Mouse (Mus musculus) ES-E14 (cell line): Measurements from ENCODE around the gene Far2. TPM values are rescaled to one million over a fixed set of nuclear protein-coding genes. Genes with fewer than 3 reads are reported as not detected.

ENCODE experiments used
- DNase-seq: peaks from one replicate; pipeline ENCODE4 v3.0.0-alpha.2; 2013; ENCODE audit warnings: low read depth, low spot score
- H3K27ac ChIP-seq: 2 replicates; pipeline ENCODE4 v1.5.1; 2012; ENCODE audit warnings: low read depth, mild to moderate bottlenecking, low read length, moderate library complexity, mixed read lengths; ENCODE audit not compliant: poor library complexity, insufficient read depth, severe bottlenecking
- H3K36me3 ChIP-seq: 2 replicates; pipeline ENCODE4 v1.6.1; 2012; ENCODE audit warnings: mild to moderate bottlenecking, low read length, moderate library complexity, mixed read lengths; ENCODE audit not compliant: control insufficient read depth, poor library complexity, insufficient read depth, severe bottlenecking
- H3K4me1 ChIP-seq, 2 experiments: fragments of 150-350 bp in 1 of 2; sonication (generic) in 1 of 2; 2 replicates each; pipeline ENCODE4 v1.6.1; 2012; ENCODE audit warnings: low read length in 2 of 2, mild to moderate bottlenecking in 1 of 2, mixed read lengths in 1 of 2; ENCODE audit not compliant: control insufficient read depth in 2 of 2, insufficient read depth in 2 of 2, poor library complexity in 1 of 2
- H3K4me3 ChIP-seq, 2 experiments: fragments of 150-350 bp in 1 of 2; sonication (generic) in 1 of 2; 2 replicates each; pipeline ENCODE4 v1.5.1; 2012; ENCODE audit warnings: low read length in 2 of 2, low read depth in 1 of 2, mild to moderate bottlenecking in 1 of 2, mixed read lengths in 1 of 2; ENCODE audit not compliant: insufficient read depth in 1 of 2, poor library complexity in 1 of 2, severe bottlenecking in 1 of 2
- H3K9ac ChIP-seq: 2 replicates; pipeline ENCODE4 v1.6.1; 2012; ENCODE audit warnings: low read depth, mild to moderate bottlenecking, low read length, mixed read lengths; ENCODE audit not compliant: poor library complexity, insufficient read depth, severe bottlenecking
- H3K9me3 ChIP-seq: fragments of 150-350 bp; sonication (generic); 2 replicates; pipeline ENCODE4 v1.6.1; 2012; ENCODE audit warnings: low read depth, mild to moderate bottlenecking, low read length; ENCODE audit not compliant: control insufficient read depth, insufficient read depth
- CHD2 ChIP-seq: IDR thresholded peaks from 2 replicates; pipeline ENCODE4 v1.6.1; 2014; ENCODE audit warnings: mild to moderate bottlenecking, low read depth, low read length, inconsistent platforms
- HCFC1 ChIP-seq: IDR thresholded peaks from 2 replicates; pipeline ENCODE4 v1.6.1; 2012; ENCODE audit warnings: low read length, inconsistent platforms, borderline replicate concordance; ENCODE audit not compliant: insufficient read depth
- MAFK ChIP-seq: IDR thresholded peaks from 2 replicates; pipeline ENCODE4 v1.6.1; 2014; ENCODE audit warnings: mild to moderate bottlenecking, low read depth, low read length, inconsistent platforms; ENCODE audit not compliant: insufficient read depth
- ZC3H11A ChIP-seq: IDR thresholded peaks from 2 replicates; pipeline ENCODE4 v1.6.1; 2012; ENCODE audit warnings: low read depth, mild to moderate bottlenecking, inconsistent platforms, low read length, borderline replicate concordance
- ZNF384 ChIP-seq: IDR thresholded peaks from 2 replicates; pipeline ENCODE4 v1.6.1; 2012; ENCODE audit warnings: low read depth, low read length, inconsistent platforms
- in situ Hi-C, 2 experiments: fragments of 600-800 bp; cut with MboI; formaldehyde crosslinking; loops; one replicate each; pipeline ENCODE4 v1.15.1; 2025; ENCODE audit warnings: low sequenced_read_pairs in 2 of 2, inconsistent platforms in 1 of 2; ENCODE audit not compliant: unreplicated experiment in 2 of 2
- total RNA-seq: library from RNA; depleted of rRNA; stranded (reverse); fragments of 300-350 nt; gene quantifications from 2 replicates; pipeline ENCODE4 v1.2.3, GENCODE M21; 2012

The Far2 gene
- total RNA-seq, 1 experiment = 1.5 TPM

GRCm38 (mm10) chr6:148102434-148102833 is 55.4 kb downstream of the Far2 start:
- no peak for TF ChIP-seq MAFK
- no peak for TF ChIP-seq ZC3H11A
- no peak for TF ChIP-seq ZNF384
- TF ChIP-seq CHD2 = no peak
- no peak for TF ChIP-seq HCFC1
- in situ Hi-C loops = no loop called here
- no peaks in the 10 kb centered on the region for H3K9me3 ChIP-seq
- no peak overlapping the region for H3K4me3 ChIP-seq
- H3K36me3 ChIP-seq = no peaks in the 10 kb centered on the region
- no peak for DNase-seq
- no peak overlapping the region for H3K27ac ChIP-seq
- H3K9ac ChIP-seq = no peak overlapping the region
- no peaks in the 10 kb centered on the region for H3K4me1 ChIP-seq

DNA sequence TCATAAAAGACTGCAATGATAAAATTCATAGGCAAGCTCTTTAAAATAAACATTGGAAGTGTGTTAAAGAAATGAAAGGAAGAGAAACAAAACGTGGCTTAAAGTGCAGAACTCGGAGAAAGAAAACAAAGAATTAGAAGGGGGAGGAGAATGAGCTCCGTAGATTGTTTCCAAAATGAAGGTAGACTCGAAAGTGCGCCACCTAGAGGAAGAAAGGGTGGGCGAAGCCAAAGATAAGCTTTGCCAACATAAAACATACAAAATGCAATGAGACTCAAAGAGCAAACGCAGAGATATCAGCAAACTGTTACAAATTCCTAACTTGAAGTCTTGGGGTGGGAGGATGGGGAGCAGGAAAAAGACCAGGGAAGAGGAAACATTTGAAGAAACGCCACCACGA is 57.2 kb downstream of the Far2 start:
- in situ Hi-C loops = no loop called here
- no peak overlapping the region for H3K4me3 ChIP-seq
- H3K9me3 ChIP-seq = no peaks in the 10 kb centered on the region
- H3K9ac ChIP-seq = no peak overlapping the region
- H3K27ac ChIP-seq = no peak overlapping the region
- no peaks in the 10 kb centered on the region for H3K4me1 ChIP-seq
- DNase-seq = peak; percentile 52
- no peaks in the 10 kb centered on the region for H3K36me3 ChIP-seq
- TF ChIP-seq HCFC1 = no peak
- no peak for TF ChIP-seq ZNF384
- no peak for TF ChIP-seq CHD2
- TF ChIP-seq ZC3H11A = peak; percentile 13; the same call in 1 of the 2 replicates
- TF ChIP-seq MAFK = 0 out of 2 replicates have a peak, but pooled peaks have one; percentile 23

- TF ChIP-seq ZC3H11A = no peak
- TF ChIP-seq MAFK = no peak
- no peak for TF ChIP-seq ZNF384
- no peak for TF ChIP-seq CHD2
- in situ Hi-C loops = no loop called here
- DNase-seq = no peak
- Histone ChIP-seq H3K4me3 (no peak overlapping the region), H3K9ac (no peak overlapping the region), H3K4me1 (no peaks in the 10 kb centered on the region), H3K9me3 (no peaks in the 10 kb centered on the region), H3K27ac (no peak overlapping the region), H3K36me3 (no peaks in the 10 kb centered on the region)
Observed at GRCm38 (mm10) chr6:148105722-148106268, 58.7 kb downstream of the Far2 start.

DNA sequence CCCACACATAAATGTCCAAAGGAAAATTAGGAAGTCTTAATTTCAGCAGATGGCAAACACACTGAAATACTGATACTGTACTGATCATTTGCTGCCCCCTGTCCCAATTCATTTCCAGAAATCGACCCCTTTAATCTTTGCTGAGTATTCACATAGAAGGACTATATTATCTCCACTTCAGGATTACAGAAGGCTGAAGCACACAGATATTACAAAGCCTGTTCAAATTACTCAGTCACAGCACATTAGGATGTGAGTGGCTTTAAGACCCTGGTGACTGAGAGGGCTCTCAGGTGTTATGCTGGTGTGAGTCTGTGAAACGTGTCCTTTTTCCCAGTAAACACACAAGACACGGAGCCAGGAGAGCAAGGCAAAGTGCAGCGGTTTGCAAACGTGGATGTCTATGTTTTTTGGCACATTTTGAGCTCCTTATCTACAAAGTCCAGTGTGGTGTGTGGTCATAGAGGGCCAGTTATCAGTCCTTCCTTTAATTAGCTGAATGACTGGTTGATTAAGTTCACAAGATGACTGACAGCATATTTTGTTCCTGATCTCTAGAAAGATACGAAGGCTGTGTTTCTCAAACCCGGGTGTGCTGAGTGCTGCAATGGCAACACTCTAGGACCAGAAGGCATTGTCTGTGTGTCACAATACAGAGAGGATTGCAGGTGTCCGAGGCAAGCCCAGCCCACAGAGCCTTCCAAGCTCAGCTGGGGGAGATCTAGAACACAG is 61.8 kb downstream of the Far2 start:
- Histone ChIP-seq H3K4me3 (no peak overlapping the region), H3K9ac (no peak overlapping the region), H3K36me3 (no peaks in the 10 kb centered on the region), H3K27ac (no peak overlapping the region), H3K4me1 (no peaks in the 10 kb centered on the region), H3K9me3 (no peaks in the 10 kb centered on the region)
- no peak for DNase-seq
- no peak for TF ChIP-seq ZC3H11A
- no peak for TF ChIP-seq ZNF384
- no peak for TF ChIP-seq CHD2
- TF ChIP-seq HCFC1 = no peak
- TF ChIP-seq MAFK = no peak
- in situ Hi-C loops = no loop called here

DNA sequence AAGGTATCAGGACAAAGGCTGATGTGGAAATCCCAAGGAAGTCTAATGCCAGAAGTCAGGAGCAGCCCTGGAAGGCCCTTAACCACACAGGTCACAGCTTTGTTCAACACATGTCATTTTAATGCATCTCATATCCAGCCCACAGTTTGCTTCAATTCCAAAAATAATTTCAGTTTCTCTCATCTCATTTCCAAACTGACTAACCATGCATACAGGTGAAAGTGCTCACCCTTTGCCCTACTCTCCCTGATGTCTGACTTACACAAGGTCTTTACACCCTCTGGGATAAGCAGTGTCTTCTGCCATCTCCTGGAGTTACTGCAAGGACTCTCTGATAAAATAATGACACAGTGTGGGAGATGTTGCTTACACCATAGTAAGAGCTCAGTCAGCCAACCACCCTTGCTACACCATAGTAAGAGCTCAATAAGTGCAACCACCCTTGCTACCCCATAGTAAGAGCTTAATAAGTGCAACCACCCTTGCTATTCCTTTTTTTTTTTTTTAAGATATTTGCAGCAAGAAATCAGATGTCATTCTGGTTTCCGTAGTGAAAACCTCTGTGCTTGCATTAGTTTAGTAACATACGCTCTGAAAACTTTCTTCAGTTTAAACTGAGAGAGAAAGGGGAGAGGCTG is 64.1 kb downstream of the Far2 start:
- DNase-seq = no peak
- TF ChIP-seq ZC3H11A = no peak
- TF ChIP-seq MAFK = no peak
- TF ChIP-seq CHD2 = no peak
- TF ChIP-seq HCFC1 = no peak
- no peak for TF ChIP-seq ZNF384
- Histone ChIP-seq H3K9ac (no peak overlapping the region), H3K4me1 (no peaks in the 10 kb centered on the region), H3K4me3 (no peak overlapping the region), H3K9me3 (no peaks in the 10 kb centered on the region), H3K27ac (no peak overlapping the region), H3K36me3 (no peaks in the 10 kb centered on the region)
- in situ Hi-C loops = no loop called here
